Mouse (Mus musculus) limb, embryonic 13.5 days (tissue): ENCODE data around the gene Fads1. TPM values are rescaled to one million over a fixed set of nuclear protein-coding genes. Genes with fewer than 3 reads are reported as not detected.

Experiments used
- ATAC-seq: fragments of 200-750 bp; cut with Nextera tagmentation; 2 replicates; pipeline ENCODE4 v1.8.0; 2017; ENCODE audit warnings: low read depth, moderate number of reproducible peaks, moderate TSS enrichment; ENCODE audit not compliant: low FRiP score
- H3K27ac ChIP-seq: fragments of 300-500 bp; sonication (generic); 2 replicates; pipeline ENCODE4 v1.5.1; 2015; ENCODE audit warnings: inconsistent platforms, mild to moderate bottlenecking, moderate library complexity
- H3K27me3 ChIP-seq: fragments of 300-500 bp; sonication (generic); 2 replicates; pipeline ENCODE4 v1.6.1; 2015; ENCODE audit warnings: mild to moderate bottlenecking, inconsistent platforms
- H3K36me3 ChIP-seq: fragments of 300-500 bp; sonication (generic); 2 replicates; pipeline ENCODE4 v1.6.1; 2015; ENCODE audit warnings: inconsistent platforms, mild to moderate bottlenecking, moderate library complexity
- H3K4me1 ChIP-seq: fragments of 300-500 bp; sonication (generic); 2 replicates; pipeline ENCODE4 v1.6.1; 2015; ENCODE audit warnings: inconsistent platforms
- H3K4me2 ChIP-seq: fragments of 300-500 bp; sonication (generic); replicated peaks from 2 replicates; pipeline ENCODE4 v1.6.1; 2015; ENCODE audit warnings: inconsistent platforms, mild to moderate bottlenecking, moderate library complexity
- H3K4me3 ChIP-seq: fragments of 300-500 bp; sonication (generic); 2 replicates; pipeline ENCODE4 v1.5.1; 2015; ENCODE audit warnings: moderate library complexity, mild to moderate bottlenecking, inconsistent platforms
- H3K9ac ChIP-seq: fragments of 300-500 bp; sonication (generic); 2 replicates; pipeline ENCODE4 v1.6.1; 2015; ENCODE audit warnings: mild to moderate bottlenecking, inconsistent platforms
- H3K9me3 ChIP-seq: fragments of 300-500 bp; sonication (generic); 2 replicates; pipeline ENCODE4 v1.6.1; 2016; ENCODE audit warnings: inconsistent platforms
- WGBS: fragments of 180-500 bp; shearing (Covaris S2); methylation state at CpG from one replicate; pipeline ENCODE4 v1.1.7; 2015; 5-methylcytosine and 5-hydroxymethylcytosine counted together
- microRNA-seq: library from miRNA; unstranded; fragments of <30 nt; microRNA quantifications from one replicate; pipeline ENCODE4, GENCODE M21; 2016
- polyA plus RNA-seq: library from polyadenylated mRNA; unstranded; fragments of >200 nt; fragmentation: Nextera tagmentation; extraction: Ambion mirVana; gene quantifications from 2 replicates; pipeline ENCODE4 v1.2.1, GENCODE M21; 2015

The Fads1 gene
- polyA plus RNA-seq, 1 experiment from 2014 or later = 119 TPM

DNA sequence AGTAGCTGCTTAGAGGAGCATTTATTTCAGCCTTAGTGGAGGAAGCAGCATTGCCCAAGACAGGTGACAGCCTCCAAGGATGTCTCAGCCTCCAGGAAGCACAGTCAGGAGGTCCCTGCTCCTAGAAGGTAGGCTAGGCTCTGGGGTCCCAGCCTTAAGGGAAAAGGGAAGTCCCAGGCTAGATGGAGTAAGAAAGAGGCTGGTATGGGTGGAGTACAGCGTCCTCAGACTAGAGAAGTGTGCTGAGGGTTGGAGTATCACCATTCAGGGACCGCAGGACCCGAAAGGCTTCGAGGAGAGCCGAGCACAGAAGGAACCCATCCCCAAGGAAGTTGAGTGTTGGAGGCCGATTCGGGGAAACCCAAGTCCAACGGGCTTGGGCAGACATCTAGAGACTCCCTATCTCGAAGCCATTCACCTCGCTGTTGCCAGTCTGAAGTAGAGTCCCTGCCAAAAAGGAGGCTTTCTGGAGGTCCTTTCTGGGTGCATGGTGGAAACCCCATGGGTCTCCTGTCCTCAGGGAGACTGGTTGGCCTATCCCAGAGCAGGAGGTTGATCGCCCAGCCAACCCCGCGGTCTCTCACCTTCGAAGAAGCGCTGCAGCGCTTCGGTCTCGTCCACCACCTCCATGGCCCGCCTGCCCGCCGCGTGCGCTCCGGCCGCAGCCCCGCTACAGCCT lies 57.4 kb downstream of the Fads1 start:
- ATAC-seq = peak; percentile 58
- Histone ChIP-seq H3K27me3 (peaks cover 7% of the 10 kb centered on the region; the same call in 1 of the 2 replicates), H3K27ac (no peak overlapping the region), H3K4me1 (peaks cover 36% of the 10 kb centered on the region), H3K4me3 (peak overlapping the region; percentile 54), H3K9me3 (no peaks in the 10 kb centered on the region), H3K4me2 (peak overlapping the region; percentile 85), H3K9ac (peak overlapping the region; percentile 71), H3K36me3 (no peaks in the 10 kb centered on the region)
- 2% methylated on average over 26 of the region's 26 CpGs for WGBS

DNA sequence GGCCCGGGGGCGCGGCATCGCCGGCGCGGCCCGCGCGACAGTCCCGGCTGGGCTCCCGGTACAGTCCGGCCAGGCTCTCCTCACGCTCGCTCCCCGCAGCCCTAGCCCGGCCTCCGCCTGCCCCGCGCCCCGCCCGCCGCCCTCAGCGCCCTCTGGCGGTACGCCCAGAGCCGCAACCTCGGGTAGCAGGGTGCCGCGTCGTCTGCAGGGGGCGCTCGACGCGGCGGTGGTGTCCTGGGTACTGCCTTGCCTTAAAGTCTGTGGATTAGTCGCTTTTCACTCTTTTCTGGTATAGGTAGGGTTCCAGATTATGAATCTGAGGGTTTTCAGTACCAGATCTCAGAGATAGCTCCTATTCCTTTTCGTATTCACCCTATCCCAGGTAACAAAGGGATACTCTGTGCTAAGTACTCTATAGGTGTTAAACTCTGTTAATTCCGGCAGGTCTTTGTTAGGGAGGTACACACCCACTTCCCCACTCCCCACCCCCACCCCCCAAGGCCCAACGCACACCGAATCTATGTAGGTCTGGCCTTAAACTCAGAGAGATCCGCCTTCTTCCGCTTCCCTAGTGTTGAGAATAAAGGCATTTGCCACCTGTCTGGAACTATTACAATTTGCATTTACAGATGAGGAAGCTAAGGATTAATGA lies 58.1 kb downstream of the Fads1 start, which contains the start of gene Myrf:
Myrf (minus strand) TSS at position 95 of the 652 bp plus-strand sequence.
- Histone ChIP-seq H3K27me3 (peaks cover 7% of the 10 kb centered on the region; the same call in 1 of the 2 replicates), H3K9me3 (no peaks in the 10 kb centered on the region), H3K4me2 (peak within 1 kb of the TSS; percentile 85), H3K36me3 (no peaks in the 10 kb centered on the region), H3K27ac (no peak within 1 kb of the TSS), H3K4me3 (peak within 1 kb of the TSS; percentile 54), H3K9ac (peak within 1 kb of the TSS; percentile 71), H3K4me1 (peaks cover 36% of the 10 kb centered on the region)
- 7% methylated on average over 43 of the region's 43 CpGs for WGBS
- ATAC-seq = peak; percentile 76

- peaks cover 51% of the 10 kb centered on the region for H3K4me1 ChIP-seq
- peaks cover 7% of the 10 kb centered on the region; the same call in 1 of the 2 replicates for H3K27me3 ChIP-seq
- no peaks in the 10 kb centered on the region for H3K36me3 ChIP-seq
- H3K27ac ChIP-seq = no peak overlapping the region
- H3K9me3 ChIP-seq = no peaks in the 10 kb centered on the region
- H3K9ac ChIP-seq = no peak overlapping the region
- no peak overlapping the region for H3K4me3 ChIP-seq
- 15% methylated on average over 8 of the region's 8 CpGs for WGBS
- H3K4me2 ChIP-seq = no peak overlapping the region
- ATAC-seq = no peak
Measured at GRCm38 (mm10) chr19:10242916-10243315, 60.2 kb downstream of the Fads1 start.

GRCm38 (mm10) chr19:10244183-10244582 lies 61.5 kb downstream of the Fads1 start:
- no peak overlapping the region for H3K4me2 ChIP-seq
- WGBS = 12% methylated on average over 3 of the region's 3 CpGs
- no peak overlapping the region for H3K4me3 ChIP-seq
- no peaks in the 10 kb centered on the region for H3K36me3 ChIP-seq
- no peak overlapping the region for H3K9ac ChIP-seq
- no peaks in the 10 kb centered on the region for H3K9me3 ChIP-seq
- H3K27me3 ChIP-seq = peaks cover 12% of the 10 kb centered on the region; the same call in 1 of the 2 replicates
- peaks cover 52% of the 10 kb centered on the region for H3K4me1 ChIP-seq
- H3K27ac ChIP-seq = no peak overlapping the region
- no peak for ATAC-seq

Small RNAs within 50 kb of the gene (microRNA-seq; reads per million reads assigned to microRNA genes)
- gene Mir6993 = 0.70 reads per million

Other genes starting within 250 kb of the Fads1 start
- gene Fth1, start 202.3 kb upstream of the Fads1 start, polyA plus RNA-seq = 1,470 and 1,484 TPM in 2 replicates
- gene Best1, start 181.3 kb upstream of the Fads1 start, polyA plus RNA-seq = 2.0 and 2.1 TPM in 2 replicates
- gene Rab3il1, start 181.2 kb upstream of the Fads1 start, polyA plus RNA-seq = 40.6 and 45.2 TPM in 2 replicates
- 10.0 and 10.8 TPM in 2 replicates for gene Fads3, start 141.3 kb upstream of the Fads1 start, polyA plus RNA-seq
- 92.0 and 93.2 TPM in 2 replicates for gene Fads2, start 81.1 kb upstream of the Fads1 start, polyA plus RNA-seq
- gene Tmem258, start 21.1 kb downstream of the Fads1 start, polyA plus RNA-seq = 475 and 492 TPM in 2 replicates
- gene Fen1, start 21.3 kb downstream of the Fads1 start, polyA plus RNA-seq = 78.4 and 82.0 TPM in 2 replicates
- 1.3 and 1.9 TPM in 2 replicates for gene Myrf, start 57.9 kb downstream of the Fads1 start, polyA plus RNA-seq
- 2.0 and 2.5 TPM in 2 replicates for gene Dagla, start 122.0 kb downstream of the Fads1 start, polyA plus RNA-seq
- 0.69 and 1.1 TPM in 2 replicates for gene Syt7, start 206.2 kb downstream of the Fads1 start, polyA plus RNA-seq